Mouse (Mus musculus) bone marrow, adult 2 months (tissue): ENCODE data around the gene Osbpl9. TPM values are rescaled to one million over a fixed set of nuclear protein-coding genes. Genes with fewer than 3 reads are reported as not detected.

Source experiments
- H3K27ac ChIP-seq: fragments of 200-500 bp; 2 replicates; pipeline ENCODE4 v1.5.1; 2012; ENCODE audit warnings: low read depth, mild to moderate bottlenecking, control low read depth, inconsistent platforms, low read length; ENCODE audit not compliant: control insufficient read depth, poor library complexity, insufficient read depth
- H3K4me1 ChIP-seq: fragments of 200-500 bp; 2 replicates; pipeline ENCODE4 v1.6.1; 2011; ENCODE audit warnings: low read length; ENCODE audit not compliant: control insufficient read depth, insufficient read depth
- H3K4me3 ChIP-seq: fragments of 200-500 bp; replicated peaks from 2 replicates; pipeline ENCODE3; 2011; ENCODE audit warnings: mild to moderate bottlenecking, low read depth, low read length, control low read depth; ENCODE audit not compliant: control insufficient read depth
- CTCF ChIP-seq: fragments of 200-500 bp; IDR thresholded peaks from 2 replicates; pipeline ENCODE4 v1.5.1; 2011; ENCODE audit warnings: low read length, control low read depth; ENCODE audit not compliant: control insufficient read depth, insufficient read depth
- POLR2A ChIP-seq: fragments of 200-500 bp; IDR thresholded peaks from 2 replicates; pipeline ENCODE4 v1.6.1; 2011; ENCODE audit warnings: low read depth, mild to moderate bottlenecking, control low read depth, low read length, borderline replicate concordance; ENCODE audit not compliant: control insufficient read depth
- WGBS: fragments of 180-500 bp; shearing (Covaris S2); methylation state at CpG from one replicate; pipeline ENCODE4 v1.1.7; 2018; 5-methylcytosine and 5-hydroxymethylcytosine counted together
- polyA plus RNA-seq: library from polyadenylated mRNA; stranded (reverse); fragments of >200 nt; gene quantifications from 2 replicates; pipeline ENCODE4 v1.2.4, GENCODE M21; 2011; ENCODE audit warnings: low replicate concordance; ENCODE audit not compliant: missing spikeins, insufficient read depth, insufficient read length

The Osbpl9 gene
- polyA plus RNA-seq, 1 experiment = 35.3 TPM

DNA sequence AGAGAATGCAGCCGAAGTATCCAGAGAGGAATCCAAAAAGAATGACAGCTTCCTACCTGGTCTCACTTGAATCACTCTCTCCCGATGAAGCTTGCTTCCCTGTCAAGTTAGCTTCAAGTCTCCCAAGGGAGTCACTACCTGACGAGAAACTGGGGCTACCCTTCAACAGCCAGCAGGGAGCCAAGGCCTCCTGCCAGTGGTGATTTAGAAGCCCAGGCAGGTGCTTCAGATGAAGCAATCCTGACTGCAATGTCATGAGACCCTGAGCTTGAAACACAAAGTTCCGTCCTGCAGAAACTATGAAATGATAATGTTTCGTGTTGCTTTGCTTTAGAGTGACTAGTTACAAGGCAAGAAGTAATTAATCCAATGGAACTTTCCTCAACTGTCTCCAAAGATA is 8.2 kb downstream of the Osbpl9 start:
- 68% methylated on average over 5 of the region's 5 CpGs for WGBS
- no peak overlapping the region for H3K4me3 ChIP-seq
- TF ChIP-seq CTCF (no peak), POLR2A (no peak)

DNA sequence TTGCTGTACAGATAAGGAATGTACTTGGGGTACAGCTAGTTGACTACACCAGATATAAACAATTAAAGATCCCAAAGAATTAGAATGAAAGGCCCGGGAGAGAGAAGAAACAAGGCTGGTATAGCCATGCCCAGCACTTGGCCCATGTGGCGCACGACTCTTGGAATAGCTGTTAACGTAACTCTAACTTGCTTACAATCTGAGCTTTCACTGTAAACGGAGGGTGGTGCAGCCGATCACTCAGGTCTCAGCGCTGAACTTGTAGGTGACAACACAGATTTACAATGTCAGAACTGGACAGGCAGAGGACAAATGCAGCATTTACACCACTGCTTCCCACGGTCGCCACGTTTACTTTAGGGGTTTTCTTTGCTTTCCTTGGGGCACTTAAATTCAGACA is 10.5 kb downstream of the Osbpl9 start:
- TF ChIP-seq POLR2A = no peak
- no peak for TF ChIP-seq CTCF
- 86% methylated on average over 10 of the region's 10 CpGs for WGBS
- no peaks in the 10 kb centered on the region for H3K4me1 ChIP-seq
- H3K27ac ChIP-seq = no peak overlapping the region
- H3K4me3 ChIP-seq = no peak overlapping the region

More for the DNA sequence above, 8.2 kb downstream of the Osbpl9 start:
- Histone ChIP-seq H3K4me1 (no peaks in the 10 kb centered on the region), H3K27ac (no peak overlapping the region)

DNA sequence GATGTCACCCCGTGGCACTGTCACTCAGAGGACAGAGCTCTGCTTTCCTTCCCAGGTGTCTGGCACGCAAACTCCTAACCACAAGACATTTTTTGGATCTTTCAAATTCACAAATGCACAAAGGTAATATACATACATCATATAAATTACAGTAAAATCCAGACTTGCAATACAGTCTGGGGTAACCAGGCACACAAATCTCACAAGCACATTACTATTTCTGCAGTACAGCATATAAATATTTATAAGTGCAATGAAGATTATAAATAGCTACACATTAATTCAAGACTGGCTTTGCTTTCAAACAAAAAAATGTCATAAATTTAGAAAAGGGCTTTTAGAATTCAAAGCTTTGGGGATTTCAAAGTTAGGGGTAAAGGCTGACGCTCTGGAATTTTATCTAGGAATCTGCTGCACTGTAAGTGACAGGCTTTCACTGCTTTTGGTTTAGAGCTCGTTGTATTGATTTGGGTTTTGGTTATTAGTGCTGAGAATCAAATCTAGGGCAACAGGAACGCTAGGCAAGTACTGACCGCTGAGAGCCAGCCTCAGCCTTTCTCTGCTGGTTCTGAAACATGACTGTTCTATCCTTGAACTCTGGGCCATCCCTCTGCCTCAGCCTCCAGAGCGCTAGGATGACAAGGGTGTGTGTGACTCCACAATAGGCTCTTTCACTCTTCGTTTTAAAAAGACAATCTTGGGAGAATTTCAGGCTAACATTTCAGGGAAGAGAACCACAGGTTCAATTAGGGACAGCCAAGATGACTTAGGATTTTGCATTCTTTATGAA is 16.3 kb downstream of the Osbpl9 start:
- no peak for TF ChIP-seq POLR2A
- TF ChIP-seq CTCF = no peak
- WGBS = 83% methylated on average over 8 of the region's 8 CpGs
- Histone ChIP-seq H3K27ac (no peak overlapping the region), H3K4me3 (no peak overlapping the region), H3K4me1 (no peaks in the 10 kb centered on the region)

DNA sequence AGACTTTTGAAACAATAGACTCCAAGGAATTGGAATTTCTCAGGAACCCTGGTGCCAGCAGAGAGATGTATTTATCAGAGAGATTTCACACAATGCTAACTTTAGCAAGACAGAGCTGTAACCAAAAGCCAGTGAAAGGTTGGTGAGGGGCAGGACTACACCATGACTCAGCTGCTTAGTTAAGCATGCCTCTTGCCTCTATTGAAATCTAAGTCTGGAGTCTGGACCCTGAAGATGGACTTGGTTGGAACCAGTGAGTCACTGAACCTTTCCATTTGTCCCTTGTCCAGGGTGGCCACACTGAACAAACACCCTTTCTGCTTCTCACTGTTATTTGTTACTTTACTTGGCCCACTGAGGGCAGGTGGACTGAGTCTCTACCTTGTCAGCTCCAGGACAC is 26.4 kb downstream of the Osbpl9 start:
- H3K4me3 ChIP-seq = no peak overlapping the region
- H3K4me1 ChIP-seq = no peaks in the 10 kb centered on the region
- TF ChIP-seq POLR2A = no peak
- no peak overlapping the region for H3K27ac ChIP-seq

DNA sequence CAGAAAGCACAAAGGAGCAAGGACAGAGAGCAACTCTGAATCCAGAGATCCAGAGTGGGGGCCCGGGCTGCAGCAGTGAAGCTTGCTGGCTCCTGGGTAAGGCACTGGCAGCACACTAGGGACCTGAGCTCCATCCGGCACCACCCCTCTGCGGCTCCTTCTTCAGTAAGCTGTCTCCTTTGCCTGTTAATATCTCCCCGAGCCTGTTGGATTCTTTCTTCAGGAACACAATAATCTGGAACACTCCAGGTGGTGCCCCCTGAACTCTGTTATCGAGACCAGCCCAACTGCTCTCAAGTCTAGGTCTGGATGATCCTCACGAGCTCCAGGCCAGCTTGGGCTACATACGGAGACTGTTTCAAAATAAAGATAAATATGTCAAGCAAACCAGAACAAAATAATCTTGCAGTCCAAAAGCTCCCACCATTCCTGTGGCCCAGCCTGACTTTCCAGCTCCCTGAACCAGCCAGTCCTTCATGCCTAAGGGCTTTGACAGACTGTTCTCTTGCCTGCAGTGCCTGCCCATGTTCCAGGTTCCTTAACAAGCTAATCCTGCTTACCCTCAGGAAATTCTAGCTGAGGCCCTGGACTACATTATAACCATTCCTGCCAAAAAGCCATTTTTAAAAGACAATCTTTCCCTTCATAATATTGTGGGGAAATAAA is 28.2 kb downstream of the Osbpl9 start:
- Histone ChIP-seq H3K4me3 (no peak overlapping the region), H3K4me1 (no peaks in the 10 kb centered on the region), H3K27ac (no peak overlapping the region)
- TF ChIP-seq CTCF (no peak), POLR2A (no peak)
- WGBS = 79% methylated on average over 7 of the region's 7 CpGs

DNA sequence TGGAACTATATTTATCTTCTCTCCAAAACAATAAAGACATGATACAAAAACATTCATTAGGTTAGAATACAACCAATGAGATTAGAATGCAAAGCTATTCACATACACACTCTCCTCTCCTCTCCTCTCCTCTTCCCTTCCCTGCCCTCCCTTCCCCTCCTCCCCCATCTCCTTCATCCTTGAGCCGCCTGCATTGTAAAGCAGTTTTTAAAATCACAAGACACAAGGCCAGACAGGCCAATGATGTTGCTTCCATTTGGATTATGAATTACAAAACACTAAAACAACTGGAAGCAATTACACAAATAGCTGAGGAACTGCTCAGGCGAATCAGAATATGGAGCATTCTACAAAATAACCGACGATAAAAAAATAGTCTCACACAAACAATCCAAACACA is 28.7 kb downstream of the Osbpl9 start:
- Histone ChIP-seq H3K27ac (no peak overlapping the region), H3K4me1 (no peaks in the 10 kb centered on the region), H3K4me3 (no peak overlapping the region)
- WGBS = 88% methylated on average over 4 of the region's 4 CpGs
- no peak for TF ChIP-seq POLR2A
- no peak for TF ChIP-seq CTCF

DNA sequence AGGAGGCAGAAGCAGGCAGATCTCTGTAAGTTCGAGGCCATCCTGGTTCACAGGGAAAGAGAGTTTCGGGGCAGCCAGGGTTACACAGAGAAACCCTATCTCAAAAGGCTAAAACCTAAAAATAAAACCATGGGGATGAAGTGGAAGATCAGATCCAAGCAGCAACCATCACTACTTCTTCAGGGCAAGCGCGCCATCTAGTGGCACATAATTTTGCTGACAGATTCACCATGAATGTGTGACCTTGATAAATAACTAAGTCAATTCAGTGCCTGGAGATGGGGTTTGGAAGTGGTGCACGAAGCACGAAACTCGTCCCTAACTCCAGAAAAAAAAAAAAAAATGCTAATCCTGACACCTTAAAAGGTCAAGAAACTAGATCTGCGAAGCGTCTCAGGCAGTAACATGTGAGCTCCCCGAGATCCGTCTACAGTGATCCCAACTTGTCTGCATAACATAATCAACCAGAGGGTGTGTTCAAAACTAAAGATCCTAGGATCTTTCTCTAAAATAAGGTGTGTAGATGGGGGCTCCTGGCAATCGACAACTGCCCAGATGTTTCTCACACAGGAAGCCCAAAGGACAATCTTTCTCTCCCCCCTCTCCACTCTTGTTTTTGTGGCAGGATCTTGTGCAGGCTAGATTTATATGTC is 36.4 kb downstream of the Osbpl9 start:
- TF ChIP-seq POLR2A = no peak
- peak; percentile 54 for TF ChIP-seq CTCF
- Histone ChIP-seq H3K4me1 (no peaks in the 10 kb centered on the region), H3K4me3 (no peak overlapping the region), H3K27ac (no peak overlapping the region)
- 45% methylated on average over 12 of the region's 12 CpGs for WGBS

DNA sequence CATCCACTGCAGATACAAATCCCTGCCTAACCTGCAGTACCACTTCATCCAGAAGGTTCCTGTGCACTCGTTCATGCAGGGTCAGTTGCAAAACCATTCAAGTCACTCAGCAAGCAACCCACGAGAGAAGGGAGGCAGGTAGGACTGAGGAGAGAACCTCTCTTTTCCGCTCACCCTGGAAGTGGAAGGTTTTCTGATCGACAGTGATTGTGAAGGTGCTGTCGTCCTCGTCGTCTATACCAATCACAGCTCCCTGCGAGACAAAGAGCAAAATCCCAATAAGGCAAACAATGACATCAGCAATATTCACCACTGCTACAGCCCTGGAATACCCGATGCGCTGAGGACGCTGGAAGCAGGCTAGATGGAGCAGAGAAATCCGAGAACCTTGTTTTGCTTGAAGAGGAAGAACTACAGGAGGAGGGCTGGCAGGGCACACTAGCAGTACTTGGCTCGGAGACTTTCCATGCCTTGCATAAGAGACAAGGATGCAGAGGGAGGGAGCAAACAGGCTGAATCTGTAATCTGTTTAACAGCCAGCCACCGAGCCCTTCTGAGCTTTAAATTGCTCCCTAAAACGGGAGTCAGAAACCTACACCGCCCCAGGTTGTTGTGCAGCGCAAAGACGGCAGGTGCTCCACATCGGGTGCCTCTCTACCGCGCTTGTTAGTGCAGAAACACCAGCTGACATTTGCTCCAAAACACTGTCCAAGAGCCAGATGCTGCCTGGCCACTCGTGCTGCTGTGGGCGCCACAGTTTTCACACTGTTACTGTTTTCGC is 45.4 kb downstream of the Osbpl9 start:
- WGBS = 77% methylated on average over 24 of the region's 24 CpGs
- Histone ChIP-seq H3K27ac (no peak overlapping the region), H3K4me3 (no peak overlapping the region), H3K4me1 (no peaks in the 10 kb centered on the region)
- TF ChIP-seq POLR2A = no peak
- no peak for TF ChIP-seq CTCF
